Mouse (Mus musculus) frontal cortex, postnatal 10 days (tissue): Measurements from ENCODE around the gene Ptprn2.
A peak's percentile ranks its signal among the peaks of the same experiment; 100 is the strongest.

ENCODE experiments used
- DNase-seq, 2 experiments: peaks; one replicate each; pipeline ENCODE4 v3.0.0; 2022; ENCODE audit warnings: low spot score in 2 of 2, mixed read lengths in 1 of 2

The Ptprn2 gene

GRCm38 (mm10) chr12:116641339-116642190 lies 156.0 kb downstream of the Ptprn2 start:
- no peak for DNase-seq

GRCm38 (mm10) chr12:116642191-116642549 lies 156.7 kb downstream of the Ptprn2 start:
- DNase-seq: no peak

GRCm38 (mm10) chr12:116646771-116647170 lies 161.3 kb downstream of the Ptprn2 start:
- no peak for DNase-seq

GRCm38 (mm10) chr12:116648584-116649206 lies 163.2 kb downstream of the Ptprn2 start:
- peak; percentile 43 to 54 for DNase-seq

GRCm38 (mm10) chr12:116653684-116654083 lies 168.2 kb downstream of the Ptprn2 start:
- DNase-seq: no peak

- DNase-seq: no peak
These were observed 174.6 kb downstream of the Ptprn2 start for GRCm38 (mm10) chr12:116660076-116660475.

GRCm38 (mm10) chr12:116661018-116661417 lies 175.5 kb downstream of the Ptprn2 start:
- no peak for DNase-seq

GRCm38 (mm10) chr12:116677701-116678100 lies 192.2 kb downstream of the Ptprn2 start:
- peak; percentile 31 to 38 for DNase-seq

- DNase-seq: no peak
These were observed 204.3 kb downstream of the Ptprn2 start for GRCm38 (mm10) chr12:116689832-116690231.

GRCm38 (mm10) chr12:116709535-116709934 lies 224.0 kb downstream of the Ptprn2 start:
- DNase-seq: no peak

- DNase-seq: no peak
These were observed 225.2 kb downstream of the Ptprn2 start for GRCm38 (mm10) chr12:116710716-116711115.

- no peak for DNase-seq
These were observed 225.6 kb downstream of the Ptprn2 start for GRCm38 (mm10) chr12:116711133-116711532.

- no peak for DNase-seq
These were observed 227.6 kb downstream of the Ptprn2 start for GRCm38 (mm10) chr12:116713096-116713495.

GRCm38 (mm10) chr12:116721062-116721461 lies 235.5 kb downstream of the Ptprn2 start:
- no peak for DNase-seq

GRCm38 (mm10) chr12:116740141-116740540 lies 254.6 kb downstream of the Ptprn2 start:
- no peak for DNase-seq

- DNase-seq: no peak
These were observed 255.8 kb downstream of the Ptprn2 start for GRCm38 (mm10) chr12:116741300-116741699.

GRCm38 (mm10) chr12:116746401-116746800 lies 260.9 kb downstream of the Ptprn2 start:
- no peak for DNase-seq

- DNase-seq: no peak
These were observed 267.3 kb downstream of the Ptprn2 start for GRCm38 (mm10) chr12:116752784-116753183.

- no peak for DNase-seq
These were observed 278.4 kb downstream of the Ptprn2 start for GRCm38 (mm10) chr12:116763961-116764360.

- DNase-seq: no peak
These were observed 285.4 kb downstream of the Ptprn2 start for GRCm38 (mm10) chr12:116770911-116771310.

- DNase-seq: no peak
These were observed 286.0 kb downstream of the Ptprn2 start for GRCm38 (mm10) chr12:116771493-116771892.

GRCm38 (mm10) chr12:116772081-116772566 lies 286.6 kb downstream of the Ptprn2 start:
- DNase-seq: peak in 1 of 2 experiments; percentile 23

GRCm38 (mm10) chr12:116773344-116773743 lies 287.8 kb downstream of the Ptprn2 start:
- no peak for DNase-seq
